Mouse (Mus musculus): Measurements from ENCODE around the gene Slc9a5.

Slc9a5 gene

DNA sequence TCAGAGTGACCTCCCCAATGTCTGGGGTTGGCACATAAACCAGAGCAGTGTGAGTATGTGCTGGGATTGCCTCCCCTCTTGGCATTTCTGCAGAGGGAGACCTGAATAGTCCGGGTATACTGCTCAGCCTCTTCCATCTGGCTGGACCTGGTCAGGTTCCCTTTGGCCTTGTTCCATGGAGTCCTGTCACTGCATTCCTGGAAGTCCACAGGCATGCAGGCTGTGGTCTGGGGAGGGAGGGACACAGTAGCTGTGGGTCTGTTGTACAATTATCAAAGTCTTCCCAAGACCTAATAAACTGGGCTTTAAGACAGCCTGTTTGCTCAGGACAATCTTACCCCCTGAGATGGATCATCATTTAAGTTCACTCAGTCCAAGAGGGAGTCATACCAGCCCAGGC, 38.5 kb downstream of the Slc9a5 start:
- in situ Hi-C loops (cut with MboI; ENCODE audit: low pct_unique_long_range_greater_than_20kb in 1 of 2, low sequenced_read_pairs in 2 of 2, unreplicated experiment in 1 of 2) = no loop called here

GRCm38 (mm10) chr8:105389096-105389495, 40.5 kb downstream of the Slc9a5 start:
- in situ Hi-C loops (cut with MboI; ENCODE audit: low pct_unique_long_range_greater_than_20kb in 1 of 2, low sequenced_read_pairs in 2 of 2, unreplicated experiment in 1 of 2) = no loop called here

DNA sequence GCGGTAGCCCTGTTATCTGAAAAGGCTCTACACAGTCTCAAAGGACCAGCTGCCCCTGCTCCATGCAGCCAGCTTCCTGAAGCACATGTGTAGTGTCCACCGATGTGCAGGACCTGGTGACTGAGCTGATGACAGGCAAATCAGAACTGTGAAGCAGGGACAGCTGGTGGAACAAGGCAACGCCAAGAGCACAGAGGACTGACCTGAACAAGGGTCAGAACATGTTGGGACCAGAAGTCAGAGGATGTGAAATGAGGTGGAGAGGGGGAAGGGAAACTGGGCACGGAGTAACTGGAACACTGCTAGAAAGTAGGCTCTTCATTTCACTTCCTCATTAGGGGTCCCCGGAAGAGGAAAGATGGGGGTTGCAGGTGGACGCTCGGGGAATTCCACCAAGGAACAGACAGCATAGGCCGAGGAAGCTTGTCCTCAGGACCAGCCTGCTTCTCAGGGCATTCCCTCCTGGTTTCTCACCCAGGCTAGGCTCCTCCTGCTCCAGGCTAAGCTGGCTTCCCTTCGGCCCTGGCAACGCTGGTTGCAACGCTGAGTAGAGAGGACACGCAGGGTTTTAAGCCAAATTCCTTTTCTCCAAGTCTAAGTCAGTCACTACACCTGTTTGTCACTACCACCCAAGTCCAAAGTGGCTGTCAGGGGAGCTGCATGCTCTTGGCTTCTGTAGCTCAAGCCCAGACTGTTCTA, 44.6 kb downstream of the Slc9a5 start:
- in situ Hi-C loops (cut with MboI; ENCODE audit: low pct_unique_long_range_greater_than_20kb in 1 of 2, low sequenced_read_pairs in 2 of 2, unreplicated experiment in 1 of 2) = no loop called here

DNA sequence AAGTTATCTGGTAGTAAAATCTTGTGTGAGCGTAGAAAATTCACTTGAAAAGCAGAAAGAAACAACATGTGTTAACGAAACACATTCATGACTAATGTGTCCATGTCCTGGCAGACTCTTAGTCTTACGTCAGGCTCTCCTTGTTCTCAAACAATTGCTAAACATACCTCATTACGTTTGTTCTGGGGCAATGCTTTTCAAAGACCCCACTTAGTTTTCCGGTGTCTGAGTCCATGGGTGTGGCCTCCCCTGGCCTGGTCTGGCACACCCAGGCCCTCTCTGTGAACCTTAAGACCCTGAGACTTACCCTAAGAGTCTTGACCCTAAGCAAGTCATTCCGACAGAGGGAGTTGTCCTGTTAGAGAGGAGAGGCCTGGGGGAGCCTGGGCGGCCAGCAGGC, 45.3 kb downstream of the Slc9a5 start:
- in situ Hi-C loops (cut with MboI; ENCODE audit: low pct_unique_long_range_greater_than_20kb in 1 of 2, low sequenced_read_pairs in 2 of 2, unreplicated experiment in 1 of 2) = no loop called here

DNA sequence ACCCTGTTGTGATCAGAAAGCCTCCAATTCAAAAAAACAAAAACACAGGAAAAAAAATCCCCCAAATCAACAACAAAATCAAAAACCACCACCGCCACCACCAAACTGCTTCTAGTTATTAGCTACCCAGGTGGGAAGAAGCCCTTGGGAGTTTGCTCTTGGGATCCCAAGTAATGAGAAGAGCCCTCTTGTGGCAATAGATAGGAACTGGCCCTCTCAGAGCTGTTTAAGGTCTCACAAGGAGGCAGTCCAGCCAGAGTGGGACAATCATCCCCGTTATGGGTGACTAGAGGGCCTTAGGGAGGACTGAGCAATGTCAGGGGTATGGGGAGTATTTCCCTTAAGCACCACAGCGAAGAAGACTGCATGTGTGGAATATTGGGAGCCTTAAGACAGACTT, 49.1 kb downstream of the Slc9a5 start:
- in situ Hi-C loops (cut with MboI; ENCODE audit: low pct_unique_long_range_greater_than_20kb in 1 of 2, low sequenced_read_pairs in 2 of 2, unreplicated experiment in 1 of 2) = no loop called here

- in situ Hi-C loops (cut with MboI; ENCODE audit: low pct_unique_long_range_greater_than_20kb in 1 of 2, low sequenced_read_pairs in 2 of 2, unreplicated experiment in 1 of 2) = no loop called here
These were observed 51.4 kb downstream of the Slc9a5 start for GRCm38 (mm10) chr8:105400016-105400415.

DNA sequence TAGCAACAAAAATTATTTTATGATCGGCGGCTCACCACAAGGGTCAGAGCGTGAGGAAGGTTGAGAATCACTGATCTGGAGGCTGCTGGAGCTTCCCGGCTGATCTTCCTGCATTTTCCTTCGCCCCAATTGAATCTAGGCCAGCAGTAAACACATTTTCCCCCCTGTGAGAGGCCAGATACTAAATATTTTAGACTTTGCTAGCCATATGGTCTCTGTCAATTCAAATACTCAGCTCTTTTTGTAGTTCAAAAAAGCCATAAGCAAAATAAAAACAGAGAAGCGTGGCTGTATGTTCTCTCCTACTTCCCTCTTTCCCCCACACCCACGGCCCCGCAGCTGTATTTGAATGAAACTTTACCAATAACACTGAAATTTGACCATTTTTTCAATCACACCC, 54.8 kb downstream of the Slc9a5 start:
- in situ Hi-C loops (cut with MboI; ENCODE audit: low pct_unique_long_range_greater_than_20kb in 1 of 2, low sequenced_read_pairs in 2 of 2, unreplicated experiment in 1 of 2) = no loop called here

- in situ Hi-C loops (cut with MboI; ENCODE audit: low pct_unique_long_range_greater_than_20kb in 1 of 2, low sequenced_read_pairs in 2 of 2, unreplicated experiment in 1 of 2) = no loop called here
These were observed 55.9 kb downstream of the Slc9a5 start for GRCm38 (mm10) chr8:105404496-105404895.

DNA sequence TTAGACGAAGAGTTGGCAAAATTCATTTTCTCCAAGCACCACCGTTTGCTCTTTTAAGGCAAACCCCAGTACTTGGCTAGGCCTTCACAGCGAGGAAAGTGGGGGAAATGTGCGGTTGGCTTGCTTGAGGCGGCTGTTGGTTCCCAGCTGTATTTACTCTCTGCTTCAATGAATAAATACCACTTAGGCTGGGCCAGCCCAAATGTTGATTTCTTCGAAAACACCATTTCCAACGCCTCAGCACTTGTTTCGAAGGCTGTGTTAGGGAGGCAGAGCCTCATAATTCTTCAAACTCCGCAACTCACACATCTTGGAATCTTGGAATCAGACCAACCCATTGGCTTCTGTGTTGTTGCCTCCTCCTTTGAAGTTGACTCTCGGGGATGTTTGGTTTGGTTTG, 57.8 kb downstream of the Slc9a5 start:
- in situ Hi-C loops (cut with MboI; ENCODE audit: low pct_unique_long_range_greater_than_20kb in 1 of 2, low sequenced_read_pairs in 2 of 2, unreplicated experiment in 1 of 2) = no loop called here

DNA sequence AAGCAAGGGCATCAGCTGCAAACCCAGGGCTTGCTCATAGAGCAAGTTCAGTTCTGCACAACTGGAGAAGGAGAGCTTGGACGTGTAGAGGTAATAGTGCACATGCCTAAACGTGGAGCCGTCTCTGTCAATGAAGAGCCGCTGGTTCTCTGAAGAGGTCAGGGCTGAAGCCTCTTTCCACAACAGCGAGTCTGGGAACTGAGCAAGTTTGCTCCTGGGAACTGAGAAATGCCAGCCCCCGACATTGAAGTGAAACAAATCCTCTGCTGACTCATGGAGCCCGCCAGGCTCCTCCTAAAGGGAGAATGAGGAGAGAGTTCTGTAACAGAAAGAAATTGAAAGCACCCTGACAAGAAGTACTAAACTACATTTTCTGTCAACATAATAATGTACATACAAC, 59.7 kb downstream of the Slc9a5 start:
- in situ Hi-C loops (cut with MboI; ENCODE audit: low pct_unique_long_range_greater_than_20kb in 1 of 2, low sequenced_read_pairs in 2 of 2, unreplicated experiment in 1 of 2) = no loop called here

DNA sequence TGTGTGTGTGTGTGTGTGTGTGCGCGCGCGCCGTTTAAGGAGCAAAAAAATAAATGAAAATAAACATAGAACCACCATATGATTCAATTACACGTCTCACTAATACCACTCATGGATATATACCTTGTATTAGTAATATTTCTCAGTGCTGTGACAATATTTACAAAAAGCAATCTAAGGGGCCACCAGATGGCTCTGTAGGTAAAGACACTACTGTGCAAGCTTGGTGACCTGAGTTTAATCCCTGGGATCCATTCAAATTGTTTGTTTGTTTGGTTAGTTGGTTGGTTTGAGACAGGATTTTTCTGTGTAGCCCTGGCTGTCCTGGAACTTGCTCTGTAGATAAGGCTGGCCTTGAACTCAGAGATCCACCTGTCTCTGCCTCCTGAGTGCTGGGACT, 61.3 kb downstream of the Slc9a5 start:
- in situ Hi-C loops (cut with MboI; ENCODE audit: low pct_unique_long_range_greater_than_20kb in 1 of 2, low sequenced_read_pairs in 2 of 2, unreplicated experiment in 1 of 2) = no loop called here

DNA sequence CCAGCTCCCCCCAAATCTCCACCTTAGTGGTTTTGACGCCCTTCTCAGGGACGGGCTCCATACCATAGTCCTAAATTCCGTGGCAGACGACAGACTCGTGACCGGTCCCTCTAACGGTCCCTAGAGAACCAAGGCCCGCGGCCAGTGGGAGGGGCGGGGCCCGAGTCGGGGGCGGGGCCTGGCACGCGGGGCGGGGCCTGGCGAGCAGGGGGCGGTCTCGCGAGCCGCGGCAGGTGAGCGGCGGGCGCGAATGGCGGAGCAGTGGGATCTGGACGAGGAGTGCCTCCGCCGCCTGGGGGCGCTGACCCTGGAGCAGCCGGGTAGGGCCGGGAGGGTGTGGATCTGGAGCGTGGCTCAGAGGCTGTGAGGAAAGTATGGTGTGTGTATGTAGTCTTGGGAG, 64.7 kb downstream of the Slc9a5 start, which contains the start of the genes Kctd19 and Lrrc36:
Gene Kctd19 (minus strand): TSS at position 112 of the 400 bp plus-strand sequence.
Gene Lrrc36 (plus strand): TSS at position 181 of the 400 bp plus-strand sequence.
- in situ Hi-C loops (cut with MboI; ENCODE audit: low pct_unique_long_range_greater_than_20kb in 1 of 2, low sequenced_read_pairs in 2 of 2, unreplicated experiment in 1 of 2) = no loop called here

DNA sequence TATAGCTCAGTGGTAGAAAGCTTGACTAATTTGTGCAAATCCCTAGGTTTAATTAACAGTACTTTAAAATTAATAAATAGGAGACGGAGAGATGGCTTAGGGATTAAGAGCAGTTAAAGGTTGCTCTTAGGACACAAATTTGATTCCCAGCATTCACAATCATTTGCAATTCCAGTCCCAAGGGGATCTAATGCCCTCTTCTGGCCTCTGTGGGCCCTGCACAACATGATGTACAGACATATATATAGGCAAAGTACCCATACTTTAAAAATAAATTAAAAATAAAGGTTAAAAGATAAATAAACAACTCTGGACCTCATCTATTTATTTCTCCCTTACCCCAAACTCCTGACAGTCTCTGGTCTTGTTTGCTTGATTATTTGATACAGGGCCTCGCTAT, 70.3 kb downstream of the Slc9a5 start:
- in situ Hi-C loops (cut with MboI; ENCODE audit: low pct_unique_long_range_greater_than_20kb in 1 of 2, low sequenced_read_pairs in 2 of 2, unreplicated experiment in 1 of 2) = no loop called here

All from mouse embryonic stem cell (cell line).